Mouse (Mus musculus): ENCODE results near the gene Wtip. TPM values are rescaled to one million over a fixed set of nuclear protein-coding genes. Genes with fewer than 3 reads are reported as not detected.
"Not testable (repeated sequence)": the region's sequence is repeated elsewhere in the genome, so short reads cannot be mapped to it uniquely, and the experiment has no call there.

The Wtip gene
- polyA plus RNA-seq, 1 experiment from 2014 or later = 4.5 TPM

DNA sequence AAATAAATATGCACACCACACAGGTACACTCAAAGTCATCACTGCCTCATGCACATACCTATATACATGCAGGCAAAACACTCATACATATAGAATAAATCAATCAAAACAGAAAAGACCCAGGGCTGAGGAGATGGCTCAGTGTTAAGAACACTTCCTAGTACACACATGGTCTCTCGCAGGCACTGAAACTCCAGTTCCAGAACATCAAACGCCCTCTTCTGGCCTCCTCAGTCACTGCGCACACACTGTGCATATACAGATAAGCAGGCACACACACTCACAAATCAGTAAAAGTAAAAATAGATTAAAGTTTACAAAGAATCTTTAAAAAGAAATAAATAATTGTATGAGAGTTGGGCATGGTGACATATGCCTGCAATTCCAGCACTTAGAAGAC lies 6.8 kb downstream of the Wtip start:
- peaks cover 4% of the 10 kb centered on the region; the same call in 1 of the 2 replicates for H3K9me3 ChIP-seq (ENCODE audit: control insufficient read depth, low read length)
- no peaks in the 10 kb centered on the region for H3K36me3 ChIP-seq (ENCODE audit: control insufficient read depth, insufficient read depth)
- H3K27me3 ChIP-seq (replicated peaks; ENCODE audit: control insufficient read depth, insufficient read depth, low read length) = no peaks in the 10 kb centered on the region
- no peak overlapping the region for H3K9ac ChIP-seq (replicated peaks; ENCODE audit: low read depth, low read length)
- H3K4me1 ChIP-seq (replicated peaks; ENCODE audit: control insufficient read depth, insufficient read depth, low read length) = peaks cover 5% of the 10 kb centered on the region
- 89% methylated on average over 3 of the region's 3 CpGs for WGBS
- no peak for ATAC-seq
- H3K4me3 ChIP-seq (replicated peaks; ENCODE audit: low read length) = no peak overlapping the region
- no peak overlapping the region for H3K27ac ChIP-seq (ENCODE audit: low read length)
- H3K4me2 ChIP-seq (ENCODE audit: low read length) = no peak overlapping the region

DNA sequence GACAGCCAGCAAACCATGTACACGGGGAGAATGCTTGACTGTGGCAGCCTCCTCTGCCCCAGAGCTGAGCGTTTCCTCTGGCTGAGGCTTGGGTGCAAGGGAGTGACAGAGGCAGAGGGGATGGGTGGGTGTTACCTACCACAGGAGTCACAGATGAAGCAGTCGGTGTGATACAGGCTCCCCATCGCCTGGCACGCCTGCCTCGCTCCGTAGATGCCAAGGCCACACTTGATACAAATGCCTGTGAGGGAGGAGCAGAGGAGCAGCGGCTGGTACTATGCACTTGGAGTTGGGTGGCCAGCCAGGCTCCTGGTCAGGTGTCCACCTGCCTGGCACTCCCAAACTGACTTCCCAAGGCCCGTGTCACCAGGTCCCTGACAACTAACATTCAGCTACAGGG lies 7.7 kb downstream of the Wtip start:
- H3K27ac ChIP-seq (ENCODE audit: low read length) = no peak overlapping the region
- no peaks in the 10 kb centered on the region for H3K4me1 ChIP-seq (replicated peaks; ENCODE audit: control insufficient read depth, insufficient read depth, low read length)
- H3K4me3 ChIP-seq (replicated peaks; ENCODE audit: low read length) = no peak overlapping the region
- H3K9me3 ChIP-seq (ENCODE audit: control insufficient read depth, low read length) = peaks cover 4% of the 10 kb centered on the region; the same call in 1 of the 2 replicates
- 95% methylated on average over 9 of the region's 9 CpGs for WGBS
- no peaks in the 10 kb centered on the region for H3K27me3 ChIP-seq (replicated peaks; ENCODE audit: control insufficient read depth, insufficient read depth, low read length)
- no peaks in the 10 kb centered on the region for H3K36me3 ChIP-seq (ENCODE audit: control insufficient read depth, insufficient read depth)
- no peak for ATAC-seq
- no peak overlapping the region for H3K9ac ChIP-seq (replicated peaks; ENCODE audit: low read depth, low read length)
- H3K4me2 ChIP-seq (ENCODE audit: low read length) = no peak overlapping the region

DNA sequence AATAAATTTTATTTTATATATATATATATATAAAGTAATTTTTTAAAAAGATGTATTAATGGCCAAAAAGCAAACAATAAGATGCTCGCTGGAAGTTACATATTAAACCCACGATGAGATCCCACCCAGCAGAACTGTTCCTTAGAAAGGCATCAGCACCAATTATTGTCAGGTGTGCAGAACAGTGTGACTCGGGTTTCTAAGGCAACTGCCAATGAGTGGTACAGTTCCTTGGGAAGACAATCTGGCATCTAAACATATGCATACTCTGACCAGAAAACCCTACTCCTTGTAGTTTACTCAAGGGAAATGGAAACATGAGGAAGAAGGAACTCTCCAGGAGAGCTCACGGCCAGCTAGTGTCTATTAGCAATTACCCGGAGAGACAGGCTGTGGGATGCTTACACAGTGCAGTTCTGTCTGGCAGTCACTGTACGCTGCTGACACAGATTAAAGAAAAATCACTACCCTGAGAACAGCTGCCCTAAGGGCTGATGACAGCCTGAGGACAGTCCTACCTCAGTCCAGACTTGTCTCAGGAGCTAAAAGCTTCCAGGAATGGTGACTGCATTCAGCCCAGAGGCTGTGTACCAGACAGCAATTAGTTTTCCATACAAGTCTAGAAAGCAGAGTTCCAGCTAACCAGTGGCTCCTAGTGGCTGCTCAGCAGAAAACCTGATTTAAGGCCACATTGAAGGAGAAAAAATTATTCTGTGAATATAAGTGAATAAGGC lies 9.9 kb downstream of the Wtip start:
- Histone ChIP-seq H3K4me2 (ENCODE audit: low read length) (no peak overlapping the region), H3K4me3 (replicated peaks; ENCODE audit: low read length) (no peak overlapping the region), H3K27ac (ENCODE audit: low read length) (no peak overlapping the region), H3K4me1 (replicated peaks; ENCODE audit: control insufficient read depth, insufficient read depth, low read length) (no peaks in the 10 kb centered on the region), H3K9ac (replicated peaks; ENCODE audit: low read depth, low read length) (no peak overlapping the region), H3K9me3 (ENCODE audit: control insufficient read depth, low read length) (peaks cover 4% of the 10 kb centered on the region; the same call in 1 of the 2 replicates), H3K36me3 (ENCODE audit: control insufficient read depth, insufficient read depth) (no peaks in the 10 kb centered on the region), H3K27me3 (replicated peaks; ENCODE audit: control insufficient read depth, insufficient read depth, low read length) (no peaks in the 10 kb centered on the region)
- 79% methylated on average over 6 of the region's 6 CpGs for WGBS
- peak; percentile 53; the same call in 1 of the 2 replicates for ATAC-seq

DNA sequence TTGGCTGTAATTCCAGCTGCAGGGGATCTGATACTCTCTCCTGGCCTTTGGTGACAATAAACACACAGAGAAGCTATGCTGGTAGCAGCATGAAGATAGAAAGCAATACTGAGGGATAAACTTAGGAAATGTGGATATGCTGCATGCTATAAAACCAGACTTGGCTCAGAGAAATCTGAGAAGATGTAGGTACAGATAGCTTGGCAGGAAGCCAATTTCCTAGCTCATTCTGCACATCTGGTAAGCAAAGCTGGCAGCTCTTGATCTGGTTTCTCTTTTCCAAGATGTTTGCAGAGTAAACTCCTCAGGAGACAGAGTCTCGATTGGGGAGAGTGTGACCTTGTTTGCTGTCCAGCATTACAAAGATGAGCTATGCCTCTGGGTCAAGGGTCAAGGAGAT lies 12.4 kb downstream of the Wtip start:
- not testable (repeated sequence) for H3K9ac ChIP-seq (replicated peaks; ENCODE audit: low read depth, low read length); H3K4me3 ChIP-seq (replicated peaks; ENCODE audit: low read length); H3K36me3 ChIP-seq (ENCODE audit: control insufficient read depth, insufficient read depth); ATAC-seq; H3K9me3 ChIP-seq (ENCODE audit: control insufficient read depth, low read length); H3K27me3 ChIP-seq (replicated peaks; ENCODE audit: control insufficient read depth, insufficient read depth, low read length); H3K4me2 ChIP-seq (ENCODE audit: low read length); H3K4me1 ChIP-seq (replicated peaks; ENCODE audit: control insufficient read depth, insufficient read depth, low read length); H3K27ac ChIP-seq (ENCODE audit: low read length)
- WGBS = 57% methylated on average over 1 of the region's 1 CpGs

DNA sequence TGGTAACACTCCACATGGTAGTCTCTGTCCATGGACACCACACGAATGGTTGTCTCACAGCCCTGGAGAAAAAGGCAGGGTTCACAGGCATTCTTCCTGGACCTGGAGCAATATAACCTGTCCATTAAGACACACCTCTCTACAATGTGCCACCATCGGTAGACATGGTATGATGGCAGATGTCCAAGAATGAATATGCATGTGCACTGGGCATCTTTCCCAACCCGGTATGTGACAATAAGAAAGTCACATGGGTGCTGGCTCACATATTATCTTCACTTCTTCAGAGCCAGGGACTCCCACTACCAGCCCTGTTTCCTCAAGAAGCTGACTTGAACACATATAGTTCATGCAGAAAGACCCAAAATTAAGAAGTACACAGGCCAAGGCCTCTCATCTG lies 16.5 kb downstream of the Wtip start:
- WGBS = 51% methylated on average over 3 of the region's 3 CpGs
- Histone ChIP-seq H3K9me3 (ENCODE audit: control insufficient read depth, low read length) (no peaks in the 10 kb centered on the region), H3K27me3 (replicated peaks; ENCODE audit: control insufficient read depth, insufficient read depth, low read length) (no peaks in the 10 kb centered on the region), H3K27ac (ENCODE audit: low read length) (no peak overlapping the region), H3K36me3 (ENCODE audit: control insufficient read depth, insufficient read depth) (no peaks in the 10 kb centered on the region; the same call in 1 of the 2 replicates), H3K4me2 (ENCODE audit: low read length) (no peak overlapping the region), H3K4me3 (replicated peaks; ENCODE audit: low read length) (no peak overlapping the region), H3K9ac (replicated peaks; ENCODE audit: low read depth, low read length) (no peak overlapping the region), H3K4me1 (replicated peaks; ENCODE audit: control insufficient read depth, insufficient read depth, low read length) (no peaks in the 10 kb centered on the region)
- no peak for ATAC-seq

DNA sequence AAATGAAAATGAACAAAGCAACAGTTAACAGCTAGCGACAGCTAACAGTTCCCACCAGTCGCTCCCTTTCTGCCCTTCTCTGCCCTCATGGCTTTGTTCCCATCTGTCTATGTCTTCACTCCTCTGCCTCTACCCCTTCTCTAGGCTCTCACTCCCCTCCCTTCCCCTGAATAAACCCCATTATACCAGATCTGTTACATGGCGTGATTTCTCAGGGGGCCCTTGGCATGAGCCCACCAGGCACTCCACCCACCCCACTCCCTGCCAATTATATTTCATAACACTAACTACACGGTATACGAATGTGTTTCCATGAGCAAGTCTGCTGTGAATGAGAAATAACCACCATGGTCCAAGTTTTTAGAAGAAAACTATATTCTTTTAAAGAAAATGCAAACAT lies 23.9 kb downstream of the Wtip start:
- Histone ChIP-seq H3K4me2 (ENCODE audit: low read length) (no peak overlapping the region), H3K9me3 (ENCODE audit: control insufficient read depth, low read length) (no peaks in the 10 kb centered on the region), H3K27ac (ENCODE audit: low read length) (no peak overlapping the region), H3K9ac (replicated peaks; ENCODE audit: low read depth, low read length) (no peak overlapping the region), H3K4me3 (replicated peaks; ENCODE audit: low read length) (no peak overlapping the region), H3K4me1 (replicated peaks; ENCODE audit: control insufficient read depth, insufficient read depth, low read length) (no peaks in the 10 kb centered on the region), H3K36me3 (ENCODE audit: control insufficient read depth, insufficient read depth) (no peaks in the 10 kb centered on the region; the same call in 1 of the 2 replicates), H3K27me3 (replicated peaks; ENCODE audit: control insufficient read depth, insufficient read depth, low read length) (no peaks in the 10 kb centered on the region)
- 46% methylated on average over 5 of the region's 5 CpGs for WGBS
- no peak; the same call in 1 of the 2 replicates for ATAC-seq

DNA sequence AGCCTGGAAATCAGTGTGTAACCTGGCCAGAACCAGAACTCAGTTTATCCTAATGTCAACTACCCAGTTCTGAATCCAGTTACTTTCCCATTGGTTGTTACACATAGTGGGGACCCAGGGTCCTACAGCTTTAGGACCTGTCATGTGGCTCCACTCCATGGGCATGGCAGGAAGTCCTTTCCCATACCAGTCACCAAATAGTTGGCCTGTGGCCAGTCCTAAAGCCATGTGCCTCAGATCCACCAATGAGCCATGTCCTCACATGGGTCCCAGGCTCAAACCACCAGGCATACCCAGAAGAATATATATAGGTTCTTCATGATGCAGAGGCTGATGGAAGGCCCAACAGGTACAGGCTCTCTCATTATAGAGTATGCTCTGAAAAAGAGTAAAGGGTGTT lies 31.8 kb downstream of the Wtip start:
- no peaks in the 10 kb centered on the region for H3K36me3 ChIP-seq (ENCODE audit: control insufficient read depth, insufficient read depth)
- no peak overlapping the region for H3K27ac ChIP-seq (ENCODE audit: low read length)
- H3K9me3 ChIP-seq (ENCODE audit: control insufficient read depth, low read length) = no peaks in the 10 kb centered on the region
- H3K4me3 ChIP-seq (replicated peaks; ENCODE audit: low read length) = no peak overlapping the region
- ATAC-seq = no peak
- H3K9ac ChIP-seq (replicated peaks; ENCODE audit: low read depth, low read length) = no peak overlapping the region
- no peak overlapping the region for H3K4me2 ChIP-seq (ENCODE audit: low read length)
- H3K4me1 ChIP-seq (replicated peaks; ENCODE audit: control insufficient read depth, insufficient read depth, low read length) = no peaks in the 10 kb centered on the region
- H3K27me3 ChIP-seq (replicated peaks; ENCODE audit: control insufficient read depth, insufficient read depth, low read length) = no peaks in the 10 kb centered on the region

DNA sequence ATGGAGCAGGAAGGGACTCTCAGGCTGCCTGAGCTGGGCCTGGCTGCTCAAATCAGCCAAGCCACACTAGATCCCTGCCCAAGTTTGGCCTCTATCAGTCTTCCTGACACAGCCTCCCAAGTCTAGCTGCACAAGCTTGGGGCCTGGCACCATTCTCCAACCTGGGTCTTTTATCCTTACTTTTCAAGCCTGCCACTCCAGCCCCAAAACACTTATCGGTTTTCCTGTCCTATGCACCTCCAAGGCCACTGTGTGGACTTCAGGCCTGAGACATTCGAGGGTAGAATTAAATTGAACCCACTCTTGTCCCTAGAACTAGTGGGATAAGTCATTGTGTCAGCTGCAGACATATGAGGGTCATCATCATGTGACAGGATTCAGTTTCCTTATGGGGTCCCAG lies 33.1 kb downstream of the Wtip start:
- no peaks in the 10 kb centered on the region for H3K36me3 ChIP-seq (ENCODE audit: control insufficient read depth, insufficient read depth)
- no peaks in the 10 kb centered on the region for H3K27me3 ChIP-seq (replicated peaks; ENCODE audit: control insufficient read depth, insufficient read depth, low read length)
- H3K9ac ChIP-seq (replicated peaks; ENCODE audit: low read depth, low read length) = no peak overlapping the region
- no peaks in the 10 kb centered on the region for H3K4me1 ChIP-seq (replicated peaks; ENCODE audit: control insufficient read depth, insufficient read depth, low read length)
- 88% methylated on average over 2 of the region's 2 CpGs for WGBS
- no peak overlapping the region for H3K4me3 ChIP-seq (replicated peaks; ENCODE audit: low read length)
- no peak for ATAC-seq
- no peak overlapping the region for H3K4me2 ChIP-seq (ENCODE audit: low read length)
- peaks cover 3% of the 10 kb centered on the region; the same call in 1 of the 2 replicates for H3K9me3 ChIP-seq (ENCODE audit: control insufficient read depth, low read length)
- H3K27ac ChIP-seq (ENCODE audit: low read length) = no peak overlapping the region

DNA sequence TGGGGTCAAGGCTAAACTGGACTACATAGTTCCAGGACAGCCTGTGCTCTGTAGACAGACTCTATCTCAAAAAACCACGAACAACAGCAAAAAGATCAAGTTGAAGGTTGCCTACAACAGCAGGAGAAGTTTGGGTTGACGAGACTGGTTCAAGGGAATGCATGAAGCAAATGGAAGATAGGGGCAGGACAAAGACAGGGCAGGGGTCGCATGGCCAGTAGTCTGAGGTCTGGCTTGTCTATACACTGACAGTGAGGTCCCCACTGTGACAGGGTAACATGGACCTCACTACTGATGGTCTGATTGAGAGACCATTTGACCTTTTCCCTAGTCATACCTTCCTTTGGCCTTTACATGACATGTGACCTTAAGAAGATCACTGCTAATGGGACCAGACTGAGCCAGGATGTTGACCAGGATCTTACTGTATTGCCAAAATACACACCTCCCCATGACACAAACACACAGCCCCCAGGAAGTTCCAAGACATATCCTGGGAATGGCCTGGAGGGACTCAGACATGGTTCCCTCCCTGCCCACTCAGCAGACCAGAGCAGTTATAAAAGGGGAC lies 38.1 kb downstream of the Wtip start, which contains the start of gene Scgb1b30:
Gene Scgb1b30, plus strand, starts transcription at position 521 of the 571 bp plus-strand sequence.
- Histone ChIP-seq H3K4me3 (replicated peaks; ENCODE audit: low read length) (no peak within 1 kb of the TSS), H3K4me1 (replicated peaks; ENCODE audit: control insufficient read depth, insufficient read depth, low read length) (no peaks in the 10 kb centered on the region), H3K4me2 (ENCODE audit: low read length) (no peak within 1 kb of the TSS), H3K9me3 (ENCODE audit: control insufficient read depth, low read length) (peaks cover 3% of the 10 kb centered on the region; the same call in 1 of the 2 replicates), H3K9ac (replicated peaks; ENCODE audit: low read depth, low read length) (no peak within 1 kb of the TSS), H3K27ac (ENCODE audit: low read length) (no peak within 1 kb of the TSS), H3K27me3 (replicated peaks; ENCODE audit: control insufficient read depth, insufficient read depth, low read length) (no peaks in the 10 kb centered on the region), H3K36me3 (ENCODE audit: control insufficient read depth, insufficient read depth) (no peaks in the 10 kb centered on the region)
- no peak for ATAC-seq
- WGBS = 79% methylated on average over 3 of the region's 3 CpGs
